Mouse (Mus musculus) stomach, postnatal 0 days (tissue): ENCODE measurements at regions not wholly inside any gene's neighbourhood (a gene's known extent, or its start where the extent isn't known, plus 50 kb on each side); places are given as distances from the start of the nearest gene placed in this dataset.

ENCODE experiments used
- CTCF ChIP-seq: IDR thresholded peaks from 2 replicates; pipeline ENCODE4 v1.5.1; 2016; ENCODE audit warnings: antibody characterized with exemption, low read depth, mild to moderate bottlenecking, moderate library complexity
- EP300 ChIP-seq: optimal IDR thresholded peaks from 2 replicates; pipeline ENCODE3; 2016; ENCODE audit warnings: antibody characterized with exemption

GRCm38 (mm10) chr16:77787025-77787424 is 185.1 kb upstream of the Gm11146 start:
- TF ChIP-seq EP300, result no peak
- no peak for TF ChIP-seq CTCF
